Mouse (Mus musculus) heart, embryonic 13.5 days (tissue): ENCODE measurements at regions not wholly inside any gene's neighbourhood (a gene's known extent, or its start where the extent isn't known, plus 50 kb on each side); places are given as distances from the start of the nearest gene placed in this dataset.

Source experiments
- ATAC-seq: fragments of 200-750 bp; cut with Nextera tagmentation; 2 replicates; pipeline ENCODE4 v1.8.0; 2017; ENCODE audit warnings: moderate TSS enrichment; ENCODE audit not compliant: insufficient number of reproducible peaks, low FRiP score, low TSS enrichment; ENCODE audit errors: extremely low read depth
- H3K27ac ChIP-seq: fragments of 300-500 bp; sonication (generic); replicated peaks from 2 replicates; pipeline ENCODE4 v1.5.1; 2015; ENCODE audit warnings: moderate library complexity, mild to moderate bottlenecking, inconsistent platforms
- H3K27me3 ChIP-seq: fragments of 300-500 bp; sonication (generic); replicated peaks from 2 replicates; pipeline ENCODE4 v1.6.1; 2015; ENCODE audit warnings: mild to moderate bottlenecking, inconsistent platforms
- H3K36me3 ChIP-seq: fragments of 300-500 bp; sonication (generic); 2 replicates; pipeline ENCODE4 v1.6.1; 2015; ENCODE audit warnings: mild to moderate bottlenecking, inconsistent platforms
- H3K4me1 ChIP-seq: fragments of 300-500 bp; sonication (generic); 2 replicates; pipeline ENCODE4 v1.6.1; 2015; ENCODE audit warnings: inconsistent platforms
- H3K4me2 ChIP-seq: fragments of 300-500 bp; sonication (generic); 2 replicates; pipeline ENCODE4 v1.6.1; 2015; ENCODE audit warnings: inconsistent platforms, mild to moderate bottlenecking, moderate library complexity
- H3K4me3 ChIP-seq: fragments of 300-500 bp; sonication (generic); 2 replicates; pipeline ENCODE4 v1.5.1; 2015; ENCODE audit warnings: moderate library complexity, mild to moderate bottlenecking, inconsistent platforms
- H3K9ac ChIP-seq: fragments of 300-500 bp; sonication (generic); 2 replicates; pipeline ENCODE4 v1.6.1; 2015; ENCODE audit warnings: inconsistent platforms, mild to moderate bottlenecking, moderate library complexity
- H3K9me3 ChIP-seq: fragments of 300-500 bp; sonication (generic); 2 replicates; pipeline ENCODE4 v1.6.1; 2016; ENCODE audit warnings: inconsistent platforms
- WGBS: fragments of 180-500 bp; shearing (Covaris S2); methylation state at CpG from one replicate; pipeline ENCODE4 v1.1.7; 2015; ENCODE audit warnings: mixed read lengths; 5-methylcytosine and 5-hydroxymethylcytosine counted together

GRCm38 (mm10) chr7:71873817-71874216, 432.6 kb downstream of the Mctp2 start:
- ATAC-seq: no peak
- H3K9ac ChIP-seq: no peak overlapping the region
- H3K4me2 ChIP-seq: no peak overlapping the region
- peaks cover 11% of the 10 kb centered on the region for H3K4me1 ChIP-seq
- H3K27me3 ChIP-seq: no peaks in the 10 kb centered on the region
- H3K9me3 ChIP-seq: no peaks in the 10 kb centered on the region
- H3K27ac ChIP-seq: no peak overlapping the region
- no peak overlapping the region for H3K4me3 ChIP-seq
- 68% methylated on average over 5 of the region's 5 CpGs for WGBS
- no peaks in the 10 kb centered on the region for H3K36me3 ChIP-seq

DNA sequence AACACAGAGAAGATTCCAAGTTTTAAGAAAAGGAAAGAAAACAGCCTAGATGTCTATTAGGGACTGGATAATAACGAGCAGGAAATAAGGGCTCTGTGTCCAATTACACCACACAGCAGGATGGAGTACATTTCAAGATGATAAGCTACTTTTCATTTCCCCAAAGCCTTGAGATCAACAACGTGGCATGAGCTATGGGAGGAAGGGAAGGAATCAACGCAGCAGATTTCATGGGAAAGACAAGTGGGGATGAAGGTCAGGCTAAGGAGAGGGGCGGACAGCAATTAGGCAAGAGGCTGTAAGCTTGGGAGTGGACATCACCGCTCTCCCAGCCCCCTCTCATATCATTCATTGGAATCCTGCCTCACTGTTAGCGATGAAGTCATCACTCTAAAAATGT, 433.5 kb downstream of the Mctp2 start:
- no peak overlapping the region for H3K4me2 ChIP-seq
- no peak for ATAC-seq
- H3K9me3 ChIP-seq: no peaks in the 10 kb centered on the region
- H3K27me3 ChIP-seq: no peaks in the 10 kb centered on the region
- H3K9ac ChIP-seq: no peak overlapping the region
- no peaks in the 10 kb centered on the region for H3K36me3 ChIP-seq
- H3K4me3 ChIP-seq: no peak overlapping the region
- 47% methylated on average over 6 of the region's 6 CpGs for WGBS
- no peak overlapping the region for H3K27ac ChIP-seq
- peaks cover 11% of the 10 kb centered on the region for H3K4me1 ChIP-seq

- Histone ChIP-seq H3K36me3 (no peaks in the 10 kb centered on the region), H3K4me2 (no peak overlapping the region), H3K4me1 (peaks cover 12% of the 10 kb centered on the region), H3K9ac (no peak overlapping the region), H3K27ac (no peak overlapping the region), H3K4me3 (no peak overlapping the region), H3K9me3 (no peaks in the 10 kb centered on the region), H3K27me3 (0 out of 2 replicates have a peak, but pooled peaks cover 7% of the 10 kb centered on the region)
- ATAC-seq: no peak
- 14% methylated on average over 3 of the region's 3 CpGs for WGBS
Observed at GRCm38 (mm10) chr7:71867090-71867489, 439.3 kb downstream of the Mctp2 start.

GRCm38 (mm10) chr7:71865371-71866166, 440.8 kb downstream of the Mctp2 start:
- Histone ChIP-seq H3K4me3 (no peak overlapping the region), H3K27ac (no peak overlapping the region), H3K4me1 (peaks cover 12% of the 10 kb centered on the region), H3K27me3 (0 out of 2 replicates have a peak, but pooled peaks cover 7% of the 10 kb centered on the region), H3K9ac (peak overlapping the region; percentile 44; the same call in 1 of the 2 replicates), H3K9me3 (no peaks in the 10 kb centered on the region), H3K36me3 (no peaks in the 10 kb centered on the region), H3K4me2 (no peak overlapping the region)
- WGBS: 35% methylated on average over 15 of the region's 15 CpGs
- no peak for ATAC-seq

DNA sequence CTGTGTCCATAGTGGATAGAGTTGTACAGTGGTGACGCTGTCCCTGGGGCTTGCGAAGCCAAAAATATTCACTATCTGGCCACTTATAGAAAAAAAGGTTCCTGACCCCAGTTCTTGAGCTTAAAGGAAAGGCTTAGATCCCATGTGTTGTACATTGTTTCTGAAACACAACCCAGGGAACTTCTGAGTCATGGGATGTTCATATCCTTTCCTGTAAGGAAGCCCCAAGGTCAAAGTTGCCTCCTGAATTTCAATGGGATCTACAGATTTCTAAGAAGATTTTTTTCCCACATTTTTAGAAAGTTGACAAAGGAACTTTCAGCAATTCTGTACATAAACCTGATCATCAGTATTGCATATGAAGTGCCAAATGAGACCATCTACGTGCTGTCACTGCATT, 453.5 kb downstream of the Mctp2 start:
- Histone ChIP-seq H3K27ac (no peak overlapping the region), H3K4me1 (no peaks in the 10 kb centered on the region), H3K4me3 (no peak overlapping the region), H3K4me2 (no peak overlapping the region), H3K36me3 (no peaks in the 10 kb centered on the region), H3K27me3 (no peaks in the 10 kb centered on the region), H3K9me3 (no peaks in the 10 kb centered on the region), H3K9ac (no peak overlapping the region)
- 65% methylated on average over 3 of the region's 3 CpGs for WGBS
- no peak for ATAC-seq

GRCm38 (mm10) chr7:71849174-71849573, 457.2 kb downstream of the Mctp2 start:
- no peaks in the 10 kb centered on the region for H3K4me1 ChIP-seq
- H3K9me3 ChIP-seq: no peaks in the 10 kb centered on the region
- H3K27ac ChIP-seq: no peak overlapping the region
- no peak overlapping the region for H3K4me3 ChIP-seq
- ATAC-seq: no peak
- no peaks in the 10 kb centered on the region for H3K27me3 ChIP-seq
- no peaks in the 10 kb centered on the region for H3K36me3 ChIP-seq
- no peak overlapping the region for H3K9ac ChIP-seq
- 71% methylated on average over 6 of the region's 6 CpGs for WGBS
- H3K4me2 ChIP-seq: no peak overlapping the region

GRCm38 (mm10) chr7:71837845-71838244, 468.6 kb downstream of the Mctp2 start:
- H3K4me2 ChIP-seq: no peak overlapping the region
- H3K9ac ChIP-seq: no peak overlapping the region
- H3K27me3 ChIP-seq: no peaks in the 10 kb centered on the region
- no peaks in the 10 kb centered on the region for H3K9me3 ChIP-seq
- no peak overlapping the region for H3K4me3 ChIP-seq
- H3K36me3 ChIP-seq: no peaks in the 10 kb centered on the region
- 72% methylated on average over 6 of the region's 6 CpGs for WGBS
- no peaks in the 10 kb centered on the region for H3K4me1 ChIP-seq
- no peak for ATAC-seq
- no peak overlapping the region for H3K27ac ChIP-seq

- H3K27me3 ChIP-seq: no peaks in the 10 kb centered on the region
Observed at GRCm38 (mm10) chr7:71831790-71832525, 474.4 kb downstream of the Mctp2 start.

GRCm38 (mm10) chr7:71829567-71829966, 476.8 kb downstream of the Mctp2 start:
- Histone ChIP-seq H3K27me3 (no peaks in the 10 kb centered on the region), H3K9ac (no peak overlapping the region), H3K4me3 (no peak overlapping the region), H3K4me1 (no peaks in the 10 kb centered on the region), H3K36me3 (no peaks in the 10 kb centered on the region), H3K4me2 (no peak overlapping the region), H3K27ac (no peak overlapping the region), H3K9me3 (no peaks in the 10 kb centered on the region)
- ATAC-seq: no peak
- 64% methylated on average over 6 of the region's 6 CpGs for WGBS

More at GRCm38 (mm10) chr7:71831790-71832525, 474.4 kb downstream of the Mctp2 start:
- Histone ChIP-seq H3K9ac (no peak overlapping the region), H3K27ac (no peak overlapping the region), H3K36me3 (no peaks in the 10 kb centered on the region), H3K4me3 (no peak overlapping the region), H3K9me3 (no peaks in the 10 kb centered on the region), H3K4me2 (no peak overlapping the region), H3K4me1 (no peaks in the 10 kb centered on the region)
- 79% methylated on average over 3 of the region's 3 CpGs for WGBS
- no peak for ATAC-seq

DNA sequence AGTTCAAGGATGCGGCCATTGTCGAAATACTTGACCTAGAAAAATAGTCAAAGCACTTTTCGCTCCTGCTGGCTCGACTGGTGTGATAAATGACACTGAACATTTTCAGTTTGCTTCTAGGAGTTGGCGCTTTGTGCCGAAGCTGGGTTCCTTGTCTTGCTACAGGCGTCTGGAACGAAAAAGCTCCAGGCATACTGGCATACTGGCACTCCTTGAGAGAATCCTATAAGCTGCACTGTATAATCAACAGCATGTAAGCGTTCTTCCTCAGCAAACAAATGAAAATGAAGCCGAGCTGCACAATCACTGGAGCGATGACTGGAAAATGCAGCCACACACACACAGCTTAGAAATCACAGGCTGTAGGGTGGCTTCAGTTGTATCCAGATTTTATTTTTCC, 464.9 kb upstream of the Gm10295 start:
- H3K4me2 ChIP-seq: no peak overlapping the region
- WGBS: 78% methylated on average over 11 of the region's 11 CpGs
- ATAC-seq: no peak
- no peak overlapping the region for H3K4me3 ChIP-seq
- no peak overlapping the region for H3K27ac ChIP-seq
- H3K36me3 ChIP-seq: no peaks in the 10 kb centered on the region
- no peak overlapping the region for H3K9ac ChIP-seq
- H3K27me3 ChIP-seq: no peaks in the 10 kb centered on the region
- no peaks in the 10 kb centered on the region for H3K4me1 ChIP-seq
- H3K9me3 ChIP-seq: no peaks in the 10 kb centered on the region

GRCm38 (mm10) chr7:71794201-71794600, 442.9 kb upstream of the Gm10295 start:
- no peaks in the 10 kb centered on the region for H3K9me3 ChIP-seq
- no peaks in the 10 kb centered on the region for H3K27me3 ChIP-seq
- H3K4me1 ChIP-seq: peaks cover 5% of the 10 kb centered on the region
- H3K36me3 ChIP-seq: no peaks in the 10 kb centered on the region
- no peak overlapping the region for H3K27ac ChIP-seq
- H3K4me3 ChIP-seq: no peak overlapping the region
- 34% methylated on average over 7 of the region's 7 CpGs for WGBS
- H3K9ac ChIP-seq: no peak overlapping the region
- ATAC-seq: no peak
- H3K4me2 ChIP-seq: peak overlapping the region; percentile 26

GRCm38 (mm10) chr7:71788401-71788800, 437.1 kb upstream of the Gm10295 start:
- Histone ChIP-seq H3K4me3 (no peak overlapping the region), H3K9ac (no peak overlapping the region), H3K27ac (no peak overlapping the region), H3K27me3 (no peaks in the 10 kb centered on the region), H3K9me3 (no peaks in the 10 kb centered on the region), H3K4me1 (no peaks in the 10 kb centered on the region), H3K4me2 (no peak overlapping the region), H3K36me3 (no peaks in the 10 kb centered on the region)
- no peak for ATAC-seq
